Mouse (Mus musculus) cortical plate, adult 2 months (tissue): Measurements from ENCODE around the gene Letm1. TPM values are rescaled to one million over a fixed set of nuclear protein-coding genes. Genes with fewer than 3 reads are reported as not detected.

Source experiments
- H3K27ac ChIP-seq: fragments of 200-500 bp; 2 replicates; pipeline ENCODE4 v1.5.1; 2012; ENCODE audit warnings: low read length, control low read depth, inconsistent platforms; ENCODE audit not compliant: insufficient read depth
- H3K4me1 ChIP-seq: fragments of 200-500 bp; 2 replicates; pipeline ENCODE4 v1.6.1; 2011; ENCODE audit warnings: low read length; ENCODE audit not compliant: control insufficient read depth, insufficient read depth
- H3K4me3 ChIP-seq: fragments of 200-500 bp; 2 replicates; pipeline ENCODE4 v1.5.1; 2011; ENCODE audit warnings: mild to moderate bottlenecking, low read length, control low read depth; ENCODE audit not compliant: insufficient read depth
- CTCF ChIP-seq: fragments of 200-500 bp; IDR thresholded peaks from 2 replicates; pipeline ENCODE4 v1.5.1; 2011; ENCODE audit warnings: mild to moderate bottlenecking, control low read depth, low read length; ENCODE audit not compliant: insufficient read depth; ENCODE audit errors: extremely low read depth
- POLR2A ChIP-seq: fragments of 200-500 bp; IDR thresholded peaks from 2 replicates; pipeline ENCODE4 v1.6.1; 2011; ENCODE audit warnings: mild to moderate bottlenecking, low read length, control low read depth; ENCODE audit not compliant: insufficient read depth; ENCODE audit errors: extremely low read depth
- polyA plus RNA-seq: library from polyadenylated mRNA; depleted of rRNA; stranded (reverse); fragments of >200 nt; gene quantifications from 2 replicates; pipeline ENCODE4 v1.2.3, GENCODE M21; 2012

Letm1 gene
- polyA plus RNA-seq, 1 experiment: 58.1 TPM

DNA sequence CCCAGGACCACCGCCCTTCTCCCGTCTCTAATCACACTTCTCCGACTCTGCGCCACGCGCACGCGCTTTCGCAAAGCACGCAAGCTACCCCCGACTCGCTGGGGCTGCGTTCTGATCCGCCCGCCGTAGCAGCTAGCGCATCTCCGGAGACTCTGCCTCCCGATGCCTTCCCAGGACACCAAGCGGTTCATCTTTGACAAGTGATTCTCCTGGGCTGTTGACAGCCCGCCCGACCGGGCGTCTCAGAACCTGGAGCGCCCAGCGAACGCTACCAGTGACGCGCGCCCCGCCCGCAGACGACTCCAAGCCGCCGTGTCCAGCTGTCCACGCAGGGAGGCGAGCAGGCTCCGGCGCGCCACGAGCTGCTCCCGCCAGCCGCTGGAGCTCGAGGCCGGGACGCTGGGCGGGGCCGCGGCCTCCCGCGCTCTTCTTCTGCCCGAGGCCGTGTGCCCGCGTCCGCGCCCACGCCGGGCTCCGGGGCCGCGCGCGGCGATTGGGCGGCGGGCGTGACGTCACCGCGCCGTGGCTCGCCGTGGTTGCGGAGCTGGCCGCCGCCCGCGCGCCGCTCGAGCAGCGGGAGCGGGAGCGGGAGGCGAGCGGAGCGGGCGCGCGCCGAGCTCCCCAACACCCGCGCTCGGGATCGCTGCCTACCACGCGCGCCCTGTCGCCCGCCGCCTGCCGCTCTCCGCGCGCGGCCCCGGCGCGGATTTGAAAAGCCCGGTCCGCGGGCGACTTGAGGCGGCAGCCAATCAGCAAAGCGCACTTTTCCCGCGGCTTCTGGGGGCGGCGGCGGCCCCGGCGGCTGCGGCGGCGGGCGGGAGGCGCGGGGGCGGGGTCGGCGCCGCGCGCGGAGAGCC is 37.5 kb upstream of the Letm1 start, which contains the start of gene Nsd2:
TSS of gene Nsd2 (plus strand) at position 850 of the 857 bp plus-strand sequence.
- peaks cover 3% of the 10 kb centered on the region; the same call in 1 of the 2 replicates for H3K4me1 ChIP-seq
- TF ChIP-seq POLR2A (no peak), CTCF (no peak)
- H3K27ac ChIP-seq: peak within 1 kb of the TSS; percentile 94
- peak within 1 kb of the TSS; percentile 75 for H3K4me3 ChIP-seq

DNA sequence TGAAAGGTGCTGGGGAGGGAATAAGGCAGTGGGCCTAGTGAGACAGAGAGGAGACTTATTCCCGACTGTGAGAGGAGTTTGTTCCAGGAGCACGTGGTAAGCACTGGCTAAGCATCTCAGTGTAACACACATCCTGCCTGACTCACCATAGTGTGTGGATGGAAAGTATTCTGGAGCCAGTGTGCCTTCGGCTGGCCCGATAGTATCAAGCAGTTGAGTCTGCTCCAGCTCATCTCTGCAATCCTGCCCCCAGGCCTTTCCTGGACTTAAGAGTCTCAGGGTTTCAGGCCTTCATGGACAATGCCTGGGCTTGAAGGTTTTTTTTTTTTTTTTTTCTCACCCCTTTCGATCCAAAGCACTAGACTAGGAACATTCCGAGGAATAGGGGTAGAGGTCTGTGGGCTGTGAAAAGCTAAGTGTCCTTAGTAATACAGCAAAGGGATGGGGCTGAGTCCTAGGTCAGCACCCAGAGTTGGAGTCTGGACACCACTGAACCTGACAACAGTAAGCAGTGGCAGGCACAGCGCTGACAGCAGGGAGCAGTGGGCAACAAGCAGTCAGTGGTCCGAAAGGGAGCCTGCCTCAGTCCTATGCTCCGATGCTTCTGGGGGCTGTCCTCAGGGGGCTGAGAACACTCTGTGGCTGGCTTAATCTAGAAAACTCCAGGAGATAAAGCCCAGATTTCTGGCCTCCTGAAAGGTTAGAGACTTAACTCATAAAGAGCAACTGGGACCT is 36.7 kb upstream of the Letm1 start:
- peak overlapping the region; percentile 75 for H3K4me3 ChIP-seq
- H3K27ac ChIP-seq: no peak overlapping the region
- peaks cover 3% of the 10 kb centered on the region; the same call in 1 of the 2 replicates for H3K4me1 ChIP-seq
- TF ChIP-seq CTCF (no peak), POLR2A (0 out of 2 replicates have a peak, but pooled peaks have one; percentile 41)

- Histone ChIP-seq H3K4me1 (peaks cover 3% of the 10 kb centered on the region; the same call in 1 of the 2 replicates), H3K4me3 (no peak overlapping the region), H3K27ac (no peak overlapping the region)
- no peak for TF ChIP-seq CTCF
- TF ChIP-seq POLR2A: no peak
Measured at GRCm38 (mm10) chr5:33818104-33818503, 35.5 kb upstream of the Letm1 start.

DNA sequence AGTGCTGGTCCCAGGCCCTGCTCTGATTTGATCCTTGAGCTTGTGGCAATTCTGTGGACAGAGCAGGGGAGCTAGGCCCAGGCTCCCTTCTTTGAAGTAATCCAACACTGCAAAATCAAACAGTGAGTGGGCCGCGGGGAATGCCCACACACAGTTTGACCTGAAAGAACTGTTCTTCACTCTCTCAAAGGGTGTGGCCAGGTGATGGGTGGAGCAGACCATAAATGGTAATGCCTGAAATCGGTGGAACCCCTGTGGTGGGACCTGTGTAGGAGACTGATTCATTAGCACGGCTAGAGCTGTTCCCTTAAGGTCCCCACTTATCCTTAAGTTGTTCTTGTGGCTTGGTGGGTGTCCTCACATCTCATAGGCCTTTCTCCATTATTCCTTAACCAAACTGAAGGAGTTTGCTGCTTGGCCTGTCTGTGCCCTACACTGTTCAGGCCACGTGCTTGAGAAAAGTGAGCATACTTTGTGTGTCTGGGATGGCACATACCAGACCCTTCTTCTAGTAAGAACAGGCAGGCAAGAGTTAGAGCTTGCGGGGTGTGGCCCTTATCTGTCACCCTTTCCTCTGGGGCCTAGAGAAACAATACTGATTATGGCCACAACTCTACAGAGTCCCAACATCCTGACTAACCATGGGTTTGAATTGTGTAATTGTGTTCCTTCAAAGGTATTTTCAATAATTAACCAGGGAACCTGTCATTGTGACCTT is 33.5 kb upstream of the Letm1 start:
- H3K4me1 ChIP-seq: no peaks in the 10 kb centered on the region
- no peak overlapping the region for H3K27ac ChIP-seq
- H3K4me3 ChIP-seq: no peak overlapping the region
- no peak for TF ChIP-seq POLR2A
- no peak for TF ChIP-seq CTCF

DNA sequence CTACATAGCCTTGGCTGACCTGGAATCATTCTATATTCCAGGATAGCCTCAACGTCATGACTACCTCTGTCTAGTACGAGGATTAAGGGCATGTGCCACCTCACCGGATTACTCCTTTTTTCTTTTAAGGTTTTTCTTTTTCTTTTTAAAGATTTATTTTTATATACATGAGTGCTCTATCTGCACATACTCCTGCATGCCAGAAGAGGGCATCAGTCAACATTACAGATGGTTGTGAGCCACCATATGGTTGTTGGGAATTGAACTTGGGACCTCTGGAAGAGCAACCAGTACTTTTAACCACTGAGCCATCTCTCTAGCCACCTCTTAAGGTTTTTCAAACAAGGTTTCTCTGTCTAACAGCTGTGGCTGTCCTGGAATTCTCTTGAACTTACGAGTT is 28.9 kb upstream of the Letm1 start:
- TF ChIP-seq CTCF: no peak
- no peak for TF ChIP-seq POLR2A
- no peak overlapping the region for H3K27ac ChIP-seq

DNA sequence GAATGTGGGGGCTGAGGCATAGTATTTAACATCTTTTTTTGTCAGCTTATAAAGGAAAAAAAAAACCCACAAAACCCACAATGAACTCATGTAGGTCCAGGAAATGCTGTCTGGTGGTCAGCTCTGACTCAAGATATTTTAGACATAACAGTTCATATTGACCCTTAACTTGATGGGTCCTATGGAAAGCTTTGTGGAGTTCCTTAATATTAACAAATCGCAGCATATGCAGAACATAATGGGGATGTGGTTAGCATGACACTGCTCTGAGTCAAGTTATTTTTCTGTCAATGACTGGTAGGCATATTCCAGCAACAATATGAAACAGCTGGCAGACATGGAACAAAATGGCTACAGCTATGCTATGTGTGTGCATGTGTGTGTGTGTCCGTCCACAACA is 20.7 kb upstream of the Letm1 start:
- no peak overlapping the region for H3K27ac ChIP-seq
- no peak overlapping the region for H3K4me3 ChIP-seq
- no peak for TF ChIP-seq POLR2A
- no peak for TF ChIP-seq CTCF
- H3K4me1 ChIP-seq: no peaks in the 10 kb centered on the region

More for the DNA sequence above, 28.9 kb upstream of the Letm1 start:
- H3K4me3 ChIP-seq: no peak overlapping the region
- H3K4me1 ChIP-seq: no peaks in the 10 kb centered on the region

DNA sequence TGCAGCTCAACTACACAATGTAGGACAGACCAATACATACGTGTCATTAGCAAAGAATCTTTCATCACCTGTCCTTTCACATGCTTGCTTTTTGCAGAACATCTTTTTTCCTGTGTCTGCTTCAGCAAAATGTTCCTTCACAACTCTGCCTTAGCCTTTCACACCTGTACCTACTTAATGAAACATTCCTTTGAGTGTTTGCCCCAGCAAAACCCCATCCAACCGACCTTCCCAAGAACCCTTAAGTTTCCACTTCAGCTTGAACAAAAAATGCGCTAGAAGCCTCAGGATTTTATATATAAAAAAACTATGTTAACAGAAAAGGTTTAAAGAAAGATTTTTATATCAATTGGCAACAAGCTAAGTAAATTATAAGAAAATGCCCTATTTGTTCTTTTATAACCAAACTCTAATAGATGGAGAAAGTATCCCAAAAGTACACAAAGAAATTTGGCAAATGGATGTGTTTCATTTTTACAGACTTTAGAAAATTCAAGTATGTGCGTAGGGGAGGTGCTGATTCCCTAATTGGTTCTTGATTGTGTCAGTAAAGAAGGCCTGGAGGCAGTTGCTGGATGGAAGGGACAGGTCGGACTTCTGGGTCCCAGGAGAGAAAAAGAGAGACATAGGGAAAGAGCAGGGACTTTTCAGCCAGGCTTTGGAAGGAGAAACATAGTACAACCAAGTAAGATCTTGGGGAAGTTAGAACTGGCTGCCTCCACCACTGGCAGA is 9.5 kb upstream of the Letm1 start:
- Histone ChIP-seq H3K4me1 (no peaks in the 10 kb centered on the region), H3K4me3 (no peak overlapping the region), H3K27ac (no peak overlapping the region)
- TF ChIP-seq CTCF: no peak
- TF ChIP-seq POLR2A: no peak

GRCm38 (mm10) chr5:33782999-33783390 is 378 bp upstream of the Letm1 start:
- peak overlapping the region; percentile 71 for H3K4me3 ChIP-seq
- peaks cover 6% of the 10 kb centered on the region; the same call in 1 of the 2 replicates for H3K4me1 ChIP-seq
- no peak overlapping the region for H3K27ac ChIP-seq
- no peak for TF ChIP-seq CTCF
- no peak for TF ChIP-seq POLR2A
